Mouse (Mus musculus) left cerebral cortex, adult 8-10 months (tissue): Measurements from ENCODE around the gene Ccdc114. TPM values are rescaled to one million over a fixed set of nuclear protein-coding genes. Genes with fewer than 3 reads are reported as not detected.
"Not testable (repeated sequence)": the region's sequence is repeated elsewhere in the genome, so short reads cannot be mapped to it uniquely, and the experiment has no call there.

Experiments used
- DNase-seq, 2 experiments: peaks; one replicate each; pipeline ENCODE4 v3.0.0; 2022; ENCODE audit warnings: low spot score in 2 of 2
- total RNA-seq, 4 experiments: library from RNA; stranded (reverse); gene quantifications; 2 replicates each; pipeline ENCODE4 v1.2.4; 2022

The Ccdc114 gene
- 1 to 10 TPM; 2.1 to 3.7 (median 2.9) TPM for total RNA-seq

GRCm38 (mm10) chr7:45923762-45924428, at the start of gene Ccdc114:
TSS of gene Ccdc114 (plus strand) at chr7:45924072.
- DNase-seq, result no peak

GRCm38 (mm10) chr7:45876895-45877294, 47.0 kb upstream of the Ccdc114 start:
- no peak for DNase-seq

DNA sequence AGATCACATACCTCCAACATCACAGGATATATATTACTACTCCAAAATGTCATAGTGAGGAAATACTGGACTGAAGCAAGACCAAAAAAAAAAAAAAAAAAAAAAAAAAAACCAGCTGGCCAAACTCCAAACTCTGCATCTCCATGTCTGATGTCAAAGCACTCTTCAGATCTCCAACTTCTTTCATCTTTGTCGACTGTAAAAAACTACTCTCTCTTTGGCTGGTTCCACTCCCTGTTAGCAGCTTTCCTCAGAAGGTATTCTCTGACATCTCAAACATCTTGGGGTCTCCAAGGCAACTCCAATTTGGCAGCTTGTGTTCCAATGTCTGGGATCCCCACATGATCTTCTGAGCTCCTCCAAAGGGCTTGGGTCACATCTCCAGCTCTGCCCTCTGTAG, 45.6 kb upstream of the Ccdc114 start, which contains the start of gene Grin2d:
Grin2d (minus strand) TSS at position 101 of the 400 bp plus-strand sequence.
- DNase-seq, result not testable (repeated sequence)

GRCm38 (mm10) chr7:45880531-45880930, 43.3 kb upstream of the Ccdc114 start:
- no peak for DNase-seq

- no peak for DNase-seq
Observed at GRCm38 (mm10) chr7:45881011-45881410, 42.9 kb upstream of the Ccdc114 start.

DNA sequence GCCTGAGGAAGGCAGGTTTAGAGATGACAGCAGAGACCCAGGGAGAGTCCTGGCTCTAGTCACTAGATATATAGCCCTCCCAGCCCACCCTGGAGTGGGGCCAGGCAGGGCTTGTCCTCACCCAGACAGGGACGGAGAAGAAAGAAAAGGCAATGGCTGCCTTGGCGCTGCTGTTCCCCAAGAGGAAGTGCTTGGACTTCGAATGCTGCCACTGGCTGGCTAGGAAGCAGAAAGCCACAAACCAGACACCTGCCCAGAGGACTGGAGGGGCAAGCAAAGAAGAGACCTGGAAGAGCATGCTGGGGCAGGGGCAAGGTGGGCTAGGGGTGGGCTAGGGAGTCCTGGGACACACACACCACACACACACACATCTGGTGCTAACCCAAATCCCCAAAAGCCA, 36.6 kb upstream of the Ccdc114 start:
- no peak for DNase-seq

DNA sequence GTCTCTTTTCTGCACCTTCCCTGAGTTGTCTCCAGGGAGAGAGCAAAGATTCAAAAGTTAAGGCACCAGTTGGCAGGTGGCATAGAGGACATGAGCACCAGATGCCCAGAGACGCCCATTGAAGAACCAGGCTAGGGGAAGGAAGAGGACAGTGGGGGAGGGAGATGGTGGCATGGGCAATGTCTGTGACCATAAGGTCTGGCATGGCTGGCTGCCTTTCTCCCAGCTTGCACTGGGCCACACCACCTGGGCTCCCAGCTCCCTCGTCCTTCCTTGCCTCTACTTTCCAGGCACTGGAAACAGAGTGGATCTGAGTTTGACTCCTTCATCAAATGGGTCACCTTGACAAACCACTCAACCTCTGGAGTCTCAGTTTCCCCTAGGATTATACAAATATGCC, 31.2 kb upstream of the Ccdc114 start:
- no peak for DNase-seq

DNA sequence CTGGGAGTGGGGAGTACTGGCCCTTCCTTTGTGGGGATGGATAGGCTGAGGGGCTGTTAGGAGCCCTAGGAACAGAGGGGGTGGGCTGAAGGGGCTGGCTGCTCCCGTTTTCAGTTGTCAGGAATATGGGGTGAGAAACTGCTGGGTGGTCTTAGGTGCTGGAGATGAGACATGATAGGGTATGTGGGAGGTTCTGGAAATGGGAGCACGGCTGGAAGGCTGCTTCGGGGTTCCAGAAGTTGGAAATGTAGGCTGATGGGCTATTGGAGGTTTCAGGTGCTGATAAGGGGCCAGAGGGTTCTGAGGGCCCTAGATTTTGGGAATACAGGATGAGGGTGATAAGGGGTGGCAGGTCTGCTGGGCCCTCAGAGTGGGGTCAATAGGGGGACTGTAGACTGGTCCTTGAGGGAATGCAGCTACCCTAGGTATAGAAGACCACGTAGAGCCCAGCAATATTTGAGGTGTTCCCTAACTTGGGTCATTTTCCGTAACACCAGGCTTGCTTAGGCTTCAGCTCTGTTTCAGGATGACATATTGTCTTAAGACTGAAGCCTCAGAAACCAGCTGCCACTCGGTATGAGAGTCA, 27.8 kb upstream of the Ccdc114 start:
- DNase-seq, result no peak

- peak; percentile 85 to 97 for DNase-seq
Observed at GRCm38 (mm10) chr7:45896517-45897257, 27.2 kb upstream of the Ccdc114 start, which contains the start of the genes Syngr4 and Tmem143. TSS of gene Syngr4 (minus strand) at chr7:45896714. TSS of gene Tmem143 (plus strand) at chr7:45896941.

GRCm38 (mm10) chr7:45897258-45897757, 26.6 kb upstream of the Ccdc114 start:
- peak in 1 of 2 experiments; percentile 43 for DNase-seq

DNA sequence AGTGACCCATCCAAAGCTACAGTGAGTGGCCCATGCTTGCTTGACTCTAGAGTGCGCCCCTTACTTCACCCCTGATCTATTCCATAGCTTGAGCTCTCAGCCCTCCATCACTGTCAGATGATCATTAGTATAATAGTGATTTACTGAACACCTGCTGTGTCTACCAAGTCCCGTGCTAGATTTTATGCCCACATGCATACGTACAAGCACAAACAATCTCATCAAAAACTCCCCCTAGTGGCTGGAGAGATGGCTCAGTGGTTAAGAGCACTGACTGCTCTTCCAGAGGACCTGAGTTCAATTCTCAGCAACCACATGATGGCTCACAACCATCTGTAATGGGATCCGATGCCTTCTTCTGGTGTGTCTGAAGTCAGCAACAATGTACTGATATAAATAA, 25.7 kb upstream of the Ccdc114 start:
- DNase-seq, result not testable (repeated sequence)

GRCm38 (mm10) chr7:45901562-45901961, 22.3 kb upstream of the Ccdc114 start:
- DNase-seq, result no peak

DNA sequence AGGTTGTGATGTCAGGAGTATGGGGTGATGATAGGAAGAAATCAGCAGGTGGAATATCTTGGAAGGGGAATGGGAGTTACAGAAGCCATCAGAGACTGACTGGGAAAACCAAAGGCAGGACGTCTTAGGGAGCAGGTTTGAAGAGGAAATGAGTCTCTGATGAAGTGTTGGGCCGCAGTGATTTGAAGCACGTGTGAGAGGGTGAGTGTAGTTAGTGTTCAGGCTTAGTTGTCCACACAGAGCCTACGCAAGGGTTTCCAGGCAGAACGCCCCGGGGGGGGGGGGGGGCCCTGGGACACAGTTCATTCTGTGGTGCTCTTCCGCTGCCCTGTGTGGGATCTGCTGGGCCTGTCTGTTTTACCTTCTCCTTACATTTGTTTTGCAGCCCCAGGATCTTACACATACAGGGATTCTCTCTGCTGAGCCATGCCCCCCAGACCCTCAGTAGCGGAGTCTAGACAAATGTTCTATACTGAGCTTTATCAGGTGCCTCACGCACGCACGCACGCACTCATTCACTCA, 21.3 kb upstream of the Ccdc114 start:
- DNase-seq, result no peak

DNA sequence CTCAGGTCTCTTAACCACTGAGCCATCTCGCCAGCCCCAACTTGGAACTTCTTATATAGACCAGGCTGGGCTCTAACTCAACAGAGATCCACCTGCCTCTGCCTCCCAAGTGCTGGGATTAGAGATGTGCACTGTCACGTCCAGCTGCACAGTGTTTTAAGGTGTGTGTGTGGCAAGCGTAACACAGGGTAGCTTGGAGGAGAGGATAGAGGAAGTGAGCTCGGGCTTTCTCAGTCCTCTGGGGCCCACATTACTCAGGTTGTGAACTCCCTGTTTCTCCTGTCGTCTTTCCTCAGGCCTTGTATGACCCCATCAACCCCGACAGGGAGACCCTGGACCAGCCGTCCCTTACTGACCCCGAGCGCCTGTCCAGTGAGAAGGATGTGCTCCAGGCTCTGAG, 17.2 kb upstream of the Ccdc114 start:
- no peak for DNase-seq

DNA sequence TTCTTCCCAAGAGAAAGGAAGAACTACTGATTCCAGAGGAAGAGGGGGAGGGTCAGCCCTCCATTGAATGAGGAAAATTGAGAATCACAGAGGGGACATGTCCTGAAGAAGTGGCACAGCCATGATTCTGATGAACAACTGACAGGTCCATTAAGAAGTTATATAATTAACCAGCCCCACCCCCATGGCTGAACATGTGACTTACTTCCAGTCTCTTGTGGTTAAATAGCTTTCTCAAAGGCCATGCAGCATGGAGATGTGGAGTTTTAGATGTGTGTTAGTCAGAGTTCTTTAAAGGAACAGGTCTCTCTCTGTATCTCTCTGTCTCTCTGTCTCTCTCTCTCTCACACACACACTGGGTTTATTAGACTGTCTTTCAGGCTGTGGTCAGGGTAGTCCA, 15.5 kb upstream of the Ccdc114 start:
- DNase-seq, result no peak

DNA sequence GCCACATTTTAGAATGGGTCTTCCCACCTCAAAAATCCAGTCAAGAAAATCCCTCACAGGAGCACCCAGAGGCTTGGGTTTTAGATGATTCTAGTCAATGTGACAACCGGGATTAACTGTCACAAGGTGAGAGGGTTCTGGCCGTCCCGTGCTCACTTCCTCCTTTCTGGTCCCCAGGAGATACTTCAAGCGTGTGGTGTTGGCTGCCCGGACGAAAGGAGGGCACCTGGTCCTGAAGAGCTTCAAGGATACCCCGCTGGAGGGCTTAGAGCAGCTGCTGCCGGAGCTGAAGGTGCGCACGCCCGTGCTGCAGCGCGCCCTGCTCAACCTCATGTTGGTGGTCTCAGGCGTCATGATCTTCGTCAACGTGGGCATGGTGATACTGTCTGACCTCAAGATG, 14.7 kb upstream of the Ccdc114 start:
- no peak for DNase-seq

- no peak for DNase-seq
Observed at GRCm38 (mm10) chr7:45914067-45914466, 9.8 kb upstream of the Ccdc114 start.

- no peak for DNase-seq
Observed at GRCm38 (mm10) chr7:45915011-45915410, 8.9 kb upstream of the Ccdc114 start.

GRCm38 (mm10) chr7:45916056-45917003, 7.5 kb upstream of the Ccdc114 start:
- DNase-seq, result peak in 1 of 2 experiments; percentile 86

- DNase-seq, result no peak
Observed at GRCm38 (mm10) chr7:45917004-45917704, 6.7 kb upstream of the Ccdc114 start.
